Mouse (Mus musculus) large intestine, adult 2 months (tissue): ENCODE measurements around the gene Klhl36. TPM values are rescaled to one million over a fixed set of nuclear protein-coding genes. Genes with fewer than 3 reads are reported as not detected.

ENCODE experiments used
- DNase-seq: peaks from one replicate; pipeline ENCODE4 v3.0.0-alpha.2; 2012; ENCODE audit warnings: low read depth, low spot score
- WGBS: fragments of 180-500 bp; shearing (Covaris S2); methylation state at CpG from one replicate; pipeline ENCODE4 v1.1.7; 2018; 5-methylcytosine and 5-hydroxymethylcytosine counted together
- polyA plus RNA-seq: library from polyadenylated mRNA; depleted of rRNA; stranded (reverse); fragments of >200 nt; gene quantifications from 2 replicates; pipeline ENCODE4 v1.2.3, GENCODE M21; 2012; rRNA removed

Klhl36 gene
- polyA plus RNA-seq, 1 experiment, result 7.5 TPM

DNA sequence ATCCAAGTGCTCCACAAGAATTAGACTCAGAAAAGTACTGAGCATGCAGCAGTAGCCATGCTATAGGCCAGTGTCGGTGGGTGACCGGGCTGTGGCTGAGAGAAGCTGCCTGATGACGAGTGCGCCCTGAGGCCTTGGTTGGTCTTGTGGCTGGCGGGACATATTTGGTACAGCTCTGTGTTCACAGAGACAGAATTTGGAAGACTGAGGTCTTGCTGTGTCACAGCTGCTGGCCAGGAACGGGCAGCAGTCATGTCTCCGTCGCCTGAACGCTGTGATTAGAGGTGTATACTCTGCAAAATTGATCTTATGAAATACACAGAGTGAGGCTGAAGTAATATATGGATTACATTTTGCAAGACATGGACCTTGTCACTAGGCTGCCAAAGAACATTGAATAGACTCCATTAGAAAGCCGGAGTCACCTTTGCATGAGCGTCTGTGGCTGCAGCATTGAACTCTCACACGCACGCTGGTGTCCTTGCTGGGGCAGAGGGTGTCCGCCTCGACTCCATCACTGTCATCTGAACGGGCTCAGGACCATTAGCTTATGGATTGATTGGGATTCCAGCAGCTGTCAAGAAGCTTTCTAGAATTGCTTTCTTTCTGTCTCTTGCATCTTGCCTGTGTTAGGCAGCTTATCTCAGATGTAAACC, 54.3 kb downstream of the Klhl36 start:
- 83% methylated on average over 16 of the region's 16 CpGs for WGBS
- no peak for DNase-seq

DNA sequence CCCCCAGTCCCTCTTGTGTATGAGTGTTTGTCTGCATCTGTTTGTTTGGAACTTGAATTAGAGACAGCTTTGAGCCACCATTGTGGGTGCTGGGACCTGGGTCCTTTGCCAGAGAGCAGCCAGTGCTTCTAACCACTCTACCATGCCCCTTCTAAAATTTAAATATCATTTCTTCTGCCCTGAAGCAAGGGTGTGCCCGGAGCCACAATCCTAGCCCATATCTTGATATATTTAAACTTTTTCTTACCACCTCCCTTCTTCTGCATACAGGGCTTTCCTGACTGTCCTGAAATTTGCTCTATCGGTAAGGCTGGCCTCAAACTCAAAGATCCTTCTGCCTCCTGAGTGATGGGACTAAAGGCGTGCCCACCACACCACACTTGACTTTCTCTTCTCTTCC, 55.3 kb downstream of the Klhl36 start:
- DNase-seq, result no peak
- 60% methylated on average over 3 of the region's 3 CpGs for WGBS

DNA sequence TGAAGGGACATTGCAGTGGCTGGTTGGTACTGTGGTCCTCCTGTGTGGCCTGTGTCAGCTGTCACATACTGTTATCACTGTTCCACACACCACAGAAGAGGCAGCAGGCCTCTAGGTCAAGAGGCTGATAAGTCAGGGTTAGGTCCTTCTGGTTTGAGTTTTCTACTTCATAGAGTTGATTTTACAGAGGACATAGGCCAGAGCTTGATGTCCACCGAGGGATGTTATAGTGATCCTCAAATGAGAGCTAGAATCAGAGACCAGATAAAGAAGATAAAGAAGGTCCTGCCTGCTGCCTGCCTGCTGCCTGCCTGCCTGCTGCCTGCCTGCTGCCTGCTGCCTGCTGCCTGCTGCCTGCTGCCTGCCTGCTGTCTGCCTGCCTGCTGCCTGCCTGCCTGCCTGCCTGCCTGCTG, 56.1 kb downstream of the Klhl36 start:
- no peak for DNase-seq
- 31% methylated on average over 1 of the region's 1 CpGs for WGBS

DNA sequence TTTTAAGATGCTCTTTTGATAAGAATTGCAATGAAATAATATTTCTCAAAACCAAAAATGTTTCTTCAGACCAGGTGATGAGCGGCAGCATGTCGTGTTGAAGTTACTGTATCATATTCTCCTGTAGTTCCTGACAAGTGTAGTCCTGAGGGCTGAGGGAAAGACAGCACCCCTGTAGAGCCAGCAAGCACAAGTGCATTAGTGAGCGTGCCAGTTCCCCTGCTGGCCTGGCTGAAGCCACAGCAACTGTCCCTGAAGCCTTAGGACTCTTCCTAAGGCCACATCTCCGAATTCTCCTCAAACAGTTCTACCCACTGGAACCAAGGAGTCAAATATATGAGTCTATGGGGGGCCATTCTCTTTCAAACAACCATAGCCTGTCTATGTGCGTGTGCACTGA, 61.2 kb downstream of the Klhl36 start:
- DNase-seq, result no peak
- WGBS, result 92% methylated on average over 5 of the region's 5 CpGs

DNA sequence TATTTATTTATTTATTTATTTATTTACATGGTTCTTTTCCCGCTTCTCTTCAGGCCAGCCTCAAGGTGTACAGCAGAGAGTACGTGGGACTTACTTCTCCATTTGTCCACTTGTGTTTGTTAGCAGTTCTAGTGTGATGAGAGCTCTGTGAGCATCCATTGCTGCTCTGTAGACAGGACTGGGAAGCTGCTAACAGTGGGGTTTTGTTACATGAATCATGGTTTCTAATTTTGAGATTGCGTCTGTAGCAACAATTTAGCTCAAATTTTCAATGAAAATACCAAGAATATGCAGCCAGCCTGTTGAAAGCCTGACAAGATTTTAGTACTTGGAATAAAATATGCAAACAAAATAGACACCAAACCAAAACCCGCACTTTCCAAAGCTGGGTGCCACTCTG, 63.4 kb downstream of the Klhl36 start:
- 90% methylated on average over 4 of the region's 4 CpGs for WGBS
- no peak for DNase-seq

DNA sequence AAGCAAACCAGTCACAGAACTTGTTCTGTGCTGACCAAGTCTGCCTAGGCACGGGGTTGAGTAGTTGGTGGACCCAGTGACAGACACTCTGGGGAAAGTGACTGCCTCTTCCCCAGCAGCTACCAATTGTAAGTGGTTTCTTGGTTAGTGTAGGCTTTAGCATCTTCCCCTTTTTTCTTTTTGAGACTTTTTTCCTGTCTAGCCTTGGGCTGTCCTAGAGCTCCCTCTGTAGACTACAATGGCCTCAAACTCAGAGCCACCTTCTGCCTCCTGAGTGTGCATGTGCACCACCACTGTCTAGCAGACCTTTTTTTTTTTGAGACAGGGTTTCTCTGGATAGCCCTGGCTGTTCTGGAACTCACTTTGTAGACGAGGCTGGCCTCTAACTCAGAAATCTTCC, 64.4 kb downstream of the Klhl36 start:
- no peak for DNase-seq
- WGBS, result 61% methylated on average over 2 of the region's 2 CpGs

Other genes with a start within 250 kb of the Klhl36 start
- gene Adad2, start 249.5 kb upstream of the Klhl36 start, polyA plus RNA-seq, result 0.12 and 0.62 TPM in 2 replicates
- 0.86 and 0.89 TPM in 2 replicates for gene Kcng4, start 226.6 kb upstream of the Klhl36 start, polyA plus RNA-seq
- gene Wfdc1, start 195.9 kb upstream of the Klhl36 start, polyA plus RNA-seq, result 26.6 and 26.8 TPM in 2 replicates
- 7.9 and 9.5 TPM in 2 replicates for gene Atp2c2, start 162.3 kb upstream of the Klhl36 start, polyA plus RNA-seq
- gene Tldc1, start 83.8 kb upstream of the Klhl36 start, polyA plus RNA-seq, result 7.3 and 9.0 TPM in 2 replicates
- gene Cotl1, start 21.7 kb upstream of the Klhl36 start, polyA plus RNA-seq, result 241 and 255 TPM in 2 replicates
- 96.9 and 104 TPM in 2 replicates for gene Usp10, start 48.1 kb downstream of the Klhl36 start, polyA plus RNA-seq
- gene Gm20388, start 48.6 kb downstream of the Klhl36 start, polyA plus RNA-seq, result 31.5 and 41.1 TPM in 2 replicates
- gene Crispld2, start 130.2 kb downstream of the Klhl36 start, polyA plus RNA-seq, result 8.4 and 10.8 TPM in 2 replicates
- 120 and 150 TPM in 2 replicates for gene Zdhhc7, start 239.2 kb downstream of the Klhl36 start, polyA plus RNA-seq